Mouse (Mus musculus): ENCODE results near the gene Cacng3. TPM values are rescaled to one million over a fixed set of nuclear protein-coding genes. Genes with fewer than 3 reads are reported as not detected.

Cacng3 gene
- polyA plus RNA-seq, 1 experiment from 2014 or later = 0.11 TPM

DNA sequence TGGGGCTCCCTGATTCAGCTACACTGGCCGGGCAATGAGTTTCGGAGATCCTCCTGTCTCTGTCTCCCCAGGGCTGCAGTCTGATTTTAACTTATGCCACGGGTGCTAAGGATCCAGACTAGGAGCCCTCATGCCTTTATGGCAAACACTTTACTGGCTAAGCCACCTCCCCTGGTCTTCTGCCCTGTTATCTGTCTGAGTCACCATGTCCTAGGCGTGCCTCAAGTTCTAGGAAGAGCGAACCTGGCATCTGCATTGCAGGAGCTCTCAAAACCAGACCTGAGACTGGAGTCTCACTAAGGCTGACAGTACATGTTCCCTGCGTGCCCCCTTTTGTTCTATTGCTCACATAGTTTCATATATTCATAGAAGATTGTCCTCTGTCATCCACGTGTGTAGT is 119.6 kb downstream of the Cacng3 start:
- H3K27me3 ChIP-seq (ENCODE audit: control insufficient read depth, insufficient read depth, low read depth, low read length) = no peaks in the 10 kb centered on the region
- peak; percentile 89 for ATAC-seq (ENCODE audit: low read depth)

DNA sequence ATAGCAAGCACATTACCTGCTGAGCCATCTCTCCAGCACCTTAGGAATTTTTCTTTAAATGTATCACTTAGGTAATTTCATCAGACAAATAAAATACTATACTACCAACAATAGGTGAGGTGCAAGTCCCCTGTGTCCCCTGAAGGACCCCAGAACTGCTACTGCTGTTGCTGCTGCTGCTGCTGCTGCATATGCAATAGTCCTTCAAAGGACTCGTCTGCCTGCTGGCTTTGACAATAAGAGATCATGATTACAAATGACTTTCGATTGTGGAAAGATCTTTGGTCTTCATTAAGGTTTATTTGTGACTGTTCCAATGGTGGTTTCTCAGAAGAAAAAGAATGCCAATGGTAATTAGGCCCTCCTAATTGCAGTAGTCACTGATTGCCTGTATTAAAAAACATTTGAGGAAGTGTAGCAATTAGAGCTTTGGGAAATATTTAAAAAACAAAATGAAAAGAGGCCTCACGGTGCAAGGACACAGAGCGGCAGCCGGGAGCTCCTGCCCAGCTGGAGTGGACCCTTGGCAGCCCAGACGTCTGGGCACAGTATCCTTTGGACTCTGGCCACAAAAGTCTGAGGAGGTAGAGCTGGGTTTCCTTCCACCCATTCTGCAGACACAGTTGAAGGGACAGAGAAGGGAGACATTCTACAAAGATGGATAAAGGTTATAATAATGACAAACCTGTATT is 123.5 kb downstream of the Cacng3 start:
- Histone ChIP-seq H3K4me1 (ENCODE audit: control insufficient read depth, low read depth, low read length) (no peaks in the 10 kb centered on the region), H3K9me3 (replicated peaks; ENCODE audit: control insufficient read depth, low read length) (no peaks in the 10 kb centered on the region), H3K27me3 (ENCODE audit: control insufficient read depth, insufficient read depth, low read depth, low read length) (no peaks in the 10 kb centered on the region), H3K4me3 (ENCODE audit: low read depth, low read length) (no peak overlapping the region), H3K4me2 (ENCODE audit: low read depth, low read length) (no peak overlapping the region), H3K36me3 (ENCODE audit: control insufficient read depth, insufficient read depth) (no peaks in the 10 kb centered on the region), H3K27ac (ENCODE audit: low read length) (no peak overlapping the region), H3K9ac (ENCODE audit: low read depth, low read length) (no peak overlapping the region)
- 55% methylated on average over 6 of the region's 6 CpGs for WGBS (ENCODE audit: insufficient replicate concordance)
- no peak for ATAC-seq (ENCODE audit: low read depth)

More for the DNA sequence above, 119.6 kb downstream of the Cacng3 start:
- H3K27ac ChIP-seq (ENCODE audit: low read length) = no peak overlapping the region
- no peak overlapping the region for H3K9ac ChIP-seq (ENCODE audit: low read depth, low read length)
- WGBS (ENCODE audit: insufficient replicate concordance) = 65% methylated on average over 7 of the region's 7 CpGs
- H3K36me3 ChIP-seq (ENCODE audit: control insufficient read depth, insufficient read depth) = no peaks in the 10 kb centered on the region
- no peaks in the 10 kb centered on the region for H3K4me1 ChIP-seq (ENCODE audit: control insufficient read depth, low read depth, low read length)
- H3K4me2 ChIP-seq (ENCODE audit: low read depth, low read length) = no peak overlapping the region
- H3K4me3 ChIP-seq (ENCODE audit: low read depth, low read length) = no peak overlapping the region
- H3K9me3 ChIP-seq (replicated peaks; ENCODE audit: control insufficient read depth, low read length) = no peaks in the 10 kb centered on the region

DNA sequence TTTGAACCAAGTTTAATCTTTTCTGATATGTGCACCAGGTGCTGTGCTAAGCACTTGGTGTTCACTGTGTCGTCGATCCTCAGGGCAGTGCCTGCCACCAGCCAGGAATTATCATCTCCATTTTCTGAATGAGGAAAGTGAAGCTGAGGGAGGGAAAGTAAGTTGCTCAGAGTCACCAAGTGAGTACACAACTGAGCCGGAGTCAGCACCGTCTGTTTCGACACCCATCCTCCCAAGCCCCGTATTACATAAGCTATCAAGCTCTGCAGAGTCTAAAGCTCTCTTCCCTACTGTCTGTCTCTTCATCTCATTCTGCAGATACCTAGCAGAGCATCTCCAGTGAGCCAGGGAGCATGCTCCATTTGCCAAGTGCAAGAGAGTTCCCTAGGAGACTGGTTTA is 124.8 kb downstream of the Cacng3 start:
- H3K4me3 ChIP-seq (ENCODE audit: low read depth, low read length) = no peak overlapping the region
- H3K9ac ChIP-seq (ENCODE audit: low read depth, low read length) = no peak overlapping the region
- no peaks in the 10 kb centered on the region for H3K36me3 ChIP-seq (ENCODE audit: control insufficient read depth, insufficient read depth)
- H3K4me1 ChIP-seq (ENCODE audit: control insufficient read depth, low read depth, low read length) = no peaks in the 10 kb centered on the region
- H3K4me2 ChIP-seq (ENCODE audit: low read depth, low read length) = no peak overlapping the region
- H3K27ac ChIP-seq (ENCODE audit: low read length) = no peak overlapping the region
- no peaks in the 10 kb centered on the region for H3K27me3 ChIP-seq (ENCODE audit: control insufficient read depth, insufficient read depth, low read depth, low read length)
- no peaks in the 10 kb centered on the region for H3K9me3 ChIP-seq (replicated peaks; ENCODE audit: control insufficient read depth, low read length)
- WGBS (ENCODE audit: insufficient replicate concordance) = 79% methylated on average over 6 of the region's 6 CpGs
- no peak for ATAC-seq (ENCODE audit: low read depth)

- H3K36me3 ChIP-seq (ENCODE audit: control insufficient read depth, insufficient read depth) = no peaks in the 10 kb centered on the region
- no peaks in the 10 kb centered on the region for H3K27me3 ChIP-seq (ENCODE audit: control insufficient read depth, insufficient read depth, low read depth, low read length)
- H3K4me3 ChIP-seq (ENCODE audit: low read depth, low read length) = no peak overlapping the region
- H3K9ac ChIP-seq (ENCODE audit: low read depth, low read length) = no peak overlapping the region
- no peak overlapping the region for H3K4me2 ChIP-seq (ENCODE audit: low read depth, low read length)
- no peak for ATAC-seq (ENCODE audit: low read depth)
- no peaks in the 10 kb centered on the region for H3K9me3 ChIP-seq (replicated peaks; ENCODE audit: control insufficient read depth, low read length)
- no peak overlapping the region for H3K27ac ChIP-seq (ENCODE audit: low read length)
- 69% methylated on average over 2 of the region's 2 CpGs for WGBS (ENCODE audit: insufficient replicate concordance)
- H3K4me1 ChIP-seq (ENCODE audit: control insufficient read depth, low read depth, low read length) = no peaks in the 10 kb centered on the region
Measured at GRCm38 (mm10) chr7:122800821-122801220, 130.5 kb downstream of the Cacng3 start.

GRCm38 (mm10) chr7:122803839-122804496 is 133.7 kb downstream of the Cacng3 start:
- Histone ChIP-seq H3K27ac (ENCODE audit: low read length) (no peak overlapping the region), H3K9me3 (replicated peaks; ENCODE audit: control insufficient read depth, low read length) (no peaks in the 10 kb centered on the region), H3K9ac (ENCODE audit: low read depth, low read length) (no peak overlapping the region), H3K4me2 (ENCODE audit: low read depth, low read length) (no peak overlapping the region), H3K36me3 (ENCODE audit: control insufficient read depth, insufficient read depth) (no peaks in the 10 kb centered on the region), H3K27me3 (ENCODE audit: control insufficient read depth, insufficient read depth, low read depth, low read length) (no peaks in the 10 kb centered on the region), H3K4me1 (ENCODE audit: control insufficient read depth, low read depth, low read length) (no peaks in the 10 kb centered on the region), H3K4me3 (ENCODE audit: low read depth, low read length) (no peak overlapping the region)
- no peak for ATAC-seq (ENCODE audit: low read depth)
- WGBS (ENCODE audit: insufficient replicate concordance) = 67% methylated on average over 9 of the region's 9 CpGs

GRCm38 (mm10) chr7:122806531-122806930 is 136.2 kb downstream of the Cacng3 start:
- H3K4me2 ChIP-seq (ENCODE audit: low read depth, low read length) = no peak overlapping the region
- no peaks in the 10 kb centered on the region for H3K4me1 ChIP-seq (ENCODE audit: control insufficient read depth, low read depth, low read length)
- no peak for ATAC-seq (ENCODE audit: low read depth)
- H3K27me3 ChIP-seq (ENCODE audit: control insufficient read depth, insufficient read depth, low read depth, low read length) = no peaks in the 10 kb centered on the region
- no peaks in the 10 kb centered on the region for H3K9me3 ChIP-seq (replicated peaks; ENCODE audit: control insufficient read depth, low read length)
- H3K9ac ChIP-seq (ENCODE audit: low read depth, low read length) = no peak overlapping the region
- H3K36me3 ChIP-seq (ENCODE audit: control insufficient read depth, insufficient read depth) = no peaks in the 10 kb centered on the region
- no peak overlapping the region for H3K4me3 ChIP-seq (ENCODE audit: low read depth, low read length)
- WGBS (ENCODE audit: insufficient replicate concordance) = 68% methylated on average over 5 of the region's 5 CpGs
- no peak overlapping the region for H3K27ac ChIP-seq (ENCODE audit: low read length)

DNA sequence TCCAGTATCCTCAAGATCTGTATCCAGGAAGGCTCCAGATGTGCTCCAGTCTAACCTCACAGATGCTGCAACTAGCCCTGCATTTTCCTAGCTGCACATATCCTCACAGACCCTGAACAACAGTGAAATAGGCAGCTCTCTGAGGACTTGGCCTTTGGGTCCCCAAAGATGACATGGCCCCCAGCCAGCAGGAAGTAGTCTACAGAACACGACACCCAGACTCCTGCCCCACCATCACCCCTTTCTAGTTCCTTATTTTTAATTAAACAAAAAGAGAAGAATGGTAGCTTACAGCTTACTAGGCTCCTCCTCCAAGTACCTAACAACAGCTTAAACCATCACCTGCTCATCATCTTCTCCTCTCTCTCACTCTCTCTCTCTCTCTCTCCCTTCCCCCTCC is 143.4 kb downstream of the Cacng3 start:
- H3K36me3 ChIP-seq (ENCODE audit: control insufficient read depth, insufficient read depth) = no peaks in the 10 kb centered on the region
- 17% methylated on average over 1 of the region's 1 CpGs for WGBS (ENCODE audit: insufficient replicate concordance)
- H3K9ac ChIP-seq (ENCODE audit: low read depth, low read length) = no peak overlapping the region
- no peak for ATAC-seq (ENCODE audit: low read depth)
- no peak overlapping the region for H3K4me2 ChIP-seq (ENCODE audit: low read depth, low read length)
- H3K27me3 ChIP-seq (ENCODE audit: control insufficient read depth, insufficient read depth, low read depth, low read length) = no peaks in the 10 kb centered on the region
- H3K4me1 ChIP-seq (ENCODE audit: control insufficient read depth, low read depth, low read length) = no peaks in the 10 kb centered on the region
- no peak overlapping the region for H3K27ac ChIP-seq (ENCODE audit: low read length)
- no peak overlapping the region for H3K4me3 ChIP-seq (ENCODE audit: low read depth, low read length)
- no peaks in the 10 kb centered on the region for H3K9me3 ChIP-seq (replicated peaks; ENCODE audit: control insufficient read depth, low read length)

GRCm38 (mm10) chr7:122817565-122817964 is 147.3 kb downstream of the Cacng3 start:
- H3K9me3 ChIP-seq (replicated peaks; ENCODE audit: control insufficient read depth, low read length) = no peaks in the 10 kb centered on the region
- no peak overlapping the region for H3K4me2 ChIP-seq (ENCODE audit: low read depth, low read length)
- 60% methylated on average over 7 of the region's 7 CpGs for WGBS (ENCODE audit: insufficient replicate concordance)
- H3K27me3 ChIP-seq (ENCODE audit: control insufficient read depth, insufficient read depth, low read depth, low read length) = no peaks in the 10 kb centered on the region
- H3K4me3 ChIP-seq (ENCODE audit: low read depth, low read length) = no peak overlapping the region
- ATAC-seq (ENCODE audit: low read depth) = no peak
- no peaks in the 10 kb centered on the region for H3K4me1 ChIP-seq (ENCODE audit: control insufficient read depth, low read depth, low read length)
- H3K27ac ChIP-seq (ENCODE audit: low read length) = no peak overlapping the region
- no peak overlapping the region for H3K9ac ChIP-seq (ENCODE audit: low read depth, low read length)
- H3K36me3 ChIP-seq (ENCODE audit: control insufficient read depth, insufficient read depth) = no peaks in the 10 kb centered on the region
